Mouse (Mus musculus) erythroblast, embryonic 14.5 days (primary cell): ENCODE data around the gene Ip6k3. TPM values are rescaled to one million over a fixed set of nuclear protein-coding genes. Genes with fewer than 3 reads are reported as not detected.
A peak's percentile ranks its signal among the peaks of the same experiment; 100 is the strongest.

ENCODE experiments used
- H3K27me3 ChIP-seq: 2 replicates; pipeline ENCODE4 v1.6.1; 2012; ENCODE audit warnings: inconsistent platforms; ENCODE audit not compliant: control insufficient read depth
- H3K36me3 ChIP-seq: 2 replicates; pipeline ENCODE4 v1.6.1; 2012; ENCODE audit warnings: mild to moderate bottlenecking, inconsistent platforms; ENCODE audit not compliant: control insufficient read depth
- H3K4me1 ChIP-seq: 2 replicates; pipeline ENCODE4 v1.6.1; 2012; ENCODE audit warnings: inconsistent platforms; ENCODE audit not compliant: control insufficient read depth
- H3K4me3 ChIP-seq: replicated peaks from 2 replicates; pipeline ENCODE3; 2012; ENCODE audit warnings: moderate library complexity, mild to moderate bottlenecking, inconsistent platforms
- H3K9me3 ChIP-seq: 2 replicates; pipeline ENCODE4 v1.6.1; 2012; ENCODE audit warnings: low read length, inconsistent platforms, mixed read lengths; ENCODE audit not compliant: control insufficient read depth
- GATA1 ChIP-seq: IDR thresholded peaks from 2 replicates; pipeline ENCODE4 v1.6.1; 2012; ENCODE audit warnings: low read length, inconsistent platforms, mixed read lengths
- TAL1 ChIP-seq: IDR thresholded peaks from 3 replicates; pipeline ENCODE4 v1.6.1; 2012; ENCODE audit warnings: low read length, inconsistent platforms, mixed read lengths
- polyA plus RNA-seq: library from polyadenylated mRNA; stranded (reverse); fragments of >175 nt; gene quantifications from 2 replicates; pipeline ENCODE4 v1.2.3, GENCODE M21; 2012

Gene Ip6k3
- polyA plus RNA-seq, 1 experiment = not detected

GRCm38 (mm10) chr17:27200801-27201200 lies 33.2 kb upstream of the Ip6k3 start:
- Histone ChIP-seq H3K4me3 (no peak overlapping the region), H3K4me1 (peaks cover 74% of the 10 kb centered on the region), H3K27me3 (no peaks in the 10 kb centered on the region), H3K36me3 (peaks cover 67% of the 10 kb centered on the region), H3K9me3 (peaks cover 3% of the 10 kb centered on the region; the same call in 1 of the 2 replicates)
- TF ChIP-seq GATA1 = no peak
- TF ChIP-seq TAL1 = no peak

DNA sequence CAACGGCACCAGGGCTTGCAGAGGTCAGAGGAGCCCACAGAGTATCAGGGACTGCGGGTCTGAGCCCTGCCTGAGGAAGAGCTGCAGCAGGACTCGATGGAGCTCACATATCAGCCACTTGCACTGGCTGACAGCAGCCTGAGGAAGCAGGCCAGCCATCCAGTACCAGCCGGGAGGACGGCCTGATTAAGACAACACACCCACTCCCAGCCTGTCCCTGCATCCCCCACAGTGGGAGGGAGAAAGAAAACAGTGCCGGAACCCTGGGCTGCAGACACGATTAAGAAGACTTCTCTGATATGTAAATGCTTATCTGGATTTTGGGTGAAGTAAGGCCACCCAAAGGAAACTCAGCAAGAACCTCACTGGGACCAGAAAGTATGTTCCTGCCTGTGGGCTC lies 32.3 kb upstream of the Ip6k3 start:
- Histone ChIP-seq H3K36me3 (peaks cover 76% of the 10 kb centered on the region), H3K4me1 (peaks cover 78% of the 10 kb centered on the region)

DNA sequence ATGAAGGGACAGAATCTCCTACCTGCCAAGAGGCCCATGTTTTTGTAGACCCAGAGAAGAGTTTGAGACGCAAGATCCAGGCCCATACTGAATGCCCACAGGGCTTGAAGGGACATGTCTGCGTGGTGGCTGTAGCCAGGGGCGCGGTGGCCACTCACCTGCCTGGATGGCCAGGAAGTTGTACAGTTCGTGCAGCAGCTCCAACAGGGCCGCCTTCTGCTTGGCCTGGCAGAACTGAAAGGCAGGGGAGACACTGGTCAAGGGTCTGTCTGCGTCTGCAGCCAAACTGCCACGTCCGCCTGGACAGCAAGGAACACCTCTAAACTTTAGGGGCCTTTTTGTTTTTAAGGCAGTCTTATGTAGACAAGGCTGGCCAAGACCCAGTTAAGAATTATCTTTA lies 31.6 kb upstream of the Ip6k3 start:
- Histone ChIP-seq H3K27me3 (no peaks in the 10 kb centered on the region), H3K36me3 (peaks cover 83% of the 10 kb centered on the region), H3K4me3 (no peak overlapping the region), H3K4me1 (peaks cover 80% of the 10 kb centered on the region), H3K9me3 (peaks cover 3% of the 10 kb centered on the region; the same call in 1 of the 2 replicates)
- TF ChIP-seq GATA1 (no peak), TAL1 (no peak)

More for the DNA sequence above, 32.3 kb upstream of the Ip6k3 start:
- no peak for TF ChIP-seq GATA1
- TF ChIP-seq TAL1 = no peak
- Histone ChIP-seq H3K9me3 (peaks cover 3% of the 10 kb centered on the region; the same call in 1 of the 2 replicates), H3K27me3 (no peaks in the 10 kb centered on the region), H3K4me3 (no peak overlapping the region)

- no peaks in the 10 kb centered on the region for H3K9me3 ChIP-seq
- H3K4me3 ChIP-seq = no peak overlapping the region
- TF ChIP-seq GATA1 (no peak), TAL1 (no peak)
- H3K4me1 ChIP-seq = peaks cover 81% of the 10 kb centered on the region
- H3K27me3 ChIP-seq = no peaks in the 10 kb centered on the region
- peaks cover 99% of the 10 kb centered on the region for H3K36me3 ChIP-seq
Measured at GRCm38 (mm10) chr17:27196206-27196605, 28.6 kb upstream of the Ip6k3 start.

DNA sequence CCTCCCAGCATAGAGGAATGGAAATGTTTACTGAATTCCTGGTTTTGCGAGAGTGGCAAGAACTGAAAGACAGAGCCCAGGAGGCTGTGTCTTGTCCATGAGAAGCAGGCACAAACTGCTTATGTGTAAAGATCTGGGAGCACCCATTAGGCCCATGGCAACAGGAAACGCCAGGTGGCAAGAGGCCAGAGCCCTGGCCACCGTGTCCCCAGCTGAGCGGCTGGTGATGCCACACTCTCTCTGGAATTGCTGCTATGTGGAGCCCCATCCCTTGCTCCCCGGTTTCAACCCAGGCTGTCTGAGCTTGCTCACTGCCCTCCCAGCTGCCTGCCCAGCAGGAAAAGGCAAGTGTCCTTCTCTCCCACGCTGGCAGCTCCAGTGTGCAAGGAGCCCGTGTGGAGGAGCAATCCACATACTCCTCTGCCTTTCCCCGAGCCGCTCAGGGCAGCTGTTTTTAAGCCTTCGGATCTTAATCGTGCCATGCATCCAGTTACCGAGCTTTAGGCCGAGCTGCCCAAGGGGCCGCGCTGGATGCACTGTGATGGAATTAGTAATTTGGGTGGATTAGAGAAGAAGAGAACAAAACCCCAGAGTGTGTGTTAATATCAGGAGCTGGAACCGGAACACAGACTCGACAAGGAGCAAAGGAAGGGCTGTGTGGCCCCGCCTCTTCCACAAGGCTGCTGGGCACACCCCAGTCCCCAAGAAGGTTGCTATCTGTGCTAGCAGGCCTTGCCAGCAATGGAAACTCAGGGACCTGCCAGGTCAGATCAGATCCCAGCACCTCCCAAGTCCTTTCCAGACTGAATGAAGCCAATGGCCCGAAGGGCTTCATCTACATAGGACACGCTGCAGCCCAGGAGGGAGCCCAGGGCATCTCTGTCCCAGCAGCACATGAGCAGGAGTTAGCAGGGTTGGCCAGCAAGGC lies 26.9 kb upstream of the Ip6k3 start:
- peak; percentile 71 for TF ChIP-seq TAL1
- peak; percentile 52 for TF ChIP-seq GATA1
- H3K27me3 ChIP-seq = no peaks in the 10 kb centered on the region
- peaks cover 74% of the 10 kb centered on the region for H3K4me1 ChIP-seq
- H3K9me3 ChIP-seq = no peaks in the 10 kb centered on the region
- H3K36me3 ChIP-seq = peaks cover 99% of the 10 kb centered on the region
- peak overlapping the region; percentile 31 for H3K4me3 ChIP-seq

- Histone ChIP-seq H3K4me3 (no peak overlapping the region), H3K4me1 (peaks cover 64% of the 10 kb centered on the region), H3K36me3 (peaks cover 79% of the 10 kb centered on the region), H3K27me3 (peaks cover 9% of the 10 kb centered on the region; the same call in 1 of the 2 replicates), H3K9me3 (no peaks in the 10 kb centered on the region)
- TF ChIP-seq TAL1 (no peak), GATA1 (no peak)
Measured at GRCm38 (mm10) chr17:27191804-27192203, 24.2 kb upstream of the Ip6k3 start.

DNA sequence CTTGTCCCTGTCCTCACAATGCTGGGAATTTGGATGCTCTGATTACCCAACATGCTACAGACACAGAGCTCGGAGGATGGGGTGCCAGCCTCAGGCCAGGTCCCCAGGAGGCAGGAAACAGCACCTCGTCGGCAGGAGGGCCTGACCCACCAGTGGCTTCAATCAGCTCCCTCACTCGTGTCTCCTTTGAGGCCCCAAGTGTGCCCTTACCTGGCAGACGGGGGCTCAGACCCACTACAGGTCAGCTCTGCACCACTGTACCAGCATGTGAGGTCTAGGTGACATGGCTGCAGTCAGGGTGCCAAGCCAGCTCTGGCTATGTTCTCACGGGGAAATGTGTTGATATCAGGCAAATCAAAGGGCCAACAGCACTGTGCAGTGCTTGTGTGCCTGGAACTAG lies 23.6 kb upstream of the Ip6k3 start:
- TF ChIP-seq GATA1 (no peak), TAL1 (no peak)
- Histone ChIP-seq H3K9me3 (no peaks in the 10 kb centered on the region), H3K36me3 (peaks cover 73% of the 10 kb centered on the region), H3K27me3 (peaks cover 9% of the 10 kb centered on the region; the same call in 1 of the 2 replicates), H3K4me1 (peaks cover 62% of the 10 kb centered on the region), H3K4me3 (no peak overlapping the region)

DNA sequence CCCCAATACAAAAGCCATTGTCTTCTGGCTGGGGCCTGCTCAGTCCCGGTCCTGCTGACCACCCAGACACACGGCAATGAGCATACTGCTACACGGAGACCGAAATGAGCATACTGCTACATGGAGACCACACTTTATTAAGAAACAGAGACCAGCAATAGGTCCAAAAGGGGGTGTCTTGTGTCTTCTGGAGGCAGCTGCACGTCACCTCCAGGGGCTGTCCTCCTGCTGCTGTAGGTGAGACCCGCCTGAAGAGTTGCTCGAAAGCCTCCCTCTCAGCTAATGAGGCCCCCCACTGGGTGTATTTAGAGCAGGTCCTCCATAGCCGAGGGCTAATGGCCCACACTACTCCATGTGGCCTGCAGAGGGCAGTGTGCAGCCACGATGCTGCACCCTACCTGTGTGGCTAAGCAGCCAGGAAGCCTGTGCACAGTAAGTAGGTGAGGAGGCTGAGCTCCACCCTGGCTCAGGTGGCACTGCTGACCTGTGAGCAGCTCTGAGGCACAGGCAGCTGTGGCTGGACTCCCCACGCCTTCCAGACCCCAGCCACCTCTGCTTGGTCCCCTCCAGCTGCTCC lies 22.1 kb upstream of the Ip6k3 start:
- H3K36me3 ChIP-seq = peaks cover 58% of the 10 kb centered on the region

DNA sequence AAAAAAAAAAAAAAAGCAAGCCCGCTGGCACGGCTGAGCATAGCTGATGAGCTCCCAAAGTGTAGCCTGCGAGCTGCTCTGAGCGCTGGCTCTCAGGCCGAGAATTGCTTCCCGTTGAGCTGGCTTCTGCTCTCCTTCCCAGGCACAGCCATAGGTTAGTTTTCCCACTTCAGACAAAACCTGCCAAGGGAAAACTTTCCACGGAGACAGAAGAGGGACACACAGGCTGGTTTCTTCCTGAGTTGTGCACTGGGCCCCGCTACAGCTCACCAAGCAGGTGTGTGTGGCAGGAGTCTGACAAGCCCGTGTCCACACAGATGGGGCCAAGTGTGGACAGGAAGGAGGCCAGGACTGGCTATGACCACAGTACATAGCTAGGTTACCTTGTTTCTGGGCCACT lies 21.3 kb upstream of the Ip6k3 start:
- TF ChIP-seq TAL1 (no peak), GATA1 (no peak)
- Histone ChIP-seq H3K36me3 (peaks cover 50% of the 10 kb centered on the region), H3K4me1 (peaks cover 55% of the 10 kb centered on the region), H3K9me3 (no peaks in the 10 kb centered on the region; the same call in 1 of the 2 replicates), H3K4me3 (no peak overlapping the region), H3K27me3 (peaks cover 9% of the 10 kb centered on the region; the same call in 1 of the 2 replicates)

More for the DNA sequence above, 22.1 kb upstream of the Ip6k3 start:
- Histone ChIP-seq H3K4me1 (peaks cover 56% of the 10 kb centered on the region), H3K9me3 (no peaks in the 10 kb centered on the region), H3K4me3 (no peak overlapping the region), H3K27me3 (peaks cover 9% of the 10 kb centered on the region; the same call in 1 of the 2 replicates)
- TF ChIP-seq TAL1 = no peak
- no peak for TF ChIP-seq GATA1
